Mouse (Mus musculus) intestine, embryonic 15.5 days (tissue): ENCODE data around the gene Esd. TPM values are rescaled to one million over a fixed set of nuclear protein-coding genes. Genes with fewer than 3 reads are reported as not detected.

ENCODE experiments used
- polyA plus RNA-seq: library from polyadenylated mRNA; unstranded; fragments of >200 nt; fragmentation: Nextera tagmentation; extraction: Ambion mirVana; gene quantifications from 2 replicates; pipeline ENCODE4 v1.2.1, GENCODE M21; 2015

The Esd gene
- polyA plus RNA-seq, 1 experiment from 2014 or later, result 409 TPM

Other genes starting within 250 kb of the Esd start
- gene Htr2a, start 91.5 kb upstream of the Esd start, polyA plus RNA-seq, result 0.21 and 0.23 TPM in 2 replicates
- 11.8 and 12.5 TPM in 2 replicates for gene Lrch1, start 215.6 kb downstream of the Esd start, polyA plus RNA-seq